ENCODE assay signal across 9 mouse cellular contexts in the genomic region with DNA sequence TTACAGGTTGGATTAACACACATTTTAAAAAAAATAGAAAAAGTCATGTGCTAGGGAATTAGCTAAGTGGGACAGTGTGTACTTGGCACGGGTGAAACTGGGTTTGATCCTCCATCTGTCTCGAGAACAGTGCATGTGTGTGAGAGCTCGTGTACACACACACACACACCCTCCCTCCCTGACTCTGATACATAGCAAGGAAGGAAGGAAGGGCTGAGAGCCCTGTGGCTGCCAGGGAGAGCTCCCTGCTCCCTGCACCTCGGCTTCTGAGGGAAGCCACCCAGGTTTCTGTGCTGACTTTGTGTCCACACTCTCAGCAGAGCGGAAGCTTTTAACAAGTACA.
DNase-seq lines count a peak whose midpoint lies in the region; ATAC-seq and TF ChIP-seq lines count a peak whose summit lies in the region.
"Had no signal": no experiment of that assay in that cellular context is flagged by ENCODE, and none has a peak within 500 bp of the region (broad histone marks: within the 10 kb centered on the region; RNA-seq: fewer than 3 reads in every experiment).

No protein-coding gene starts in this region.

- H3K9ac ChIP-seq in embryonic facial prominence, embryonic 12.5 days = no peak overlapping the region; the same call in 1 of the 2 replicates
- no peak overlapping the region for H3K9ac ChIP-seq in liver, embryonic 14.5 days (replicated peaks)
- peak overlapping the region; percentile 62; the same call in 1 of the 2 replicates for H3K9ac ChIP-seq in neural tube, embryonic 13.5 days

- no peaks in the 10 kb centered on the region for H3K36me3 ChIP-seq in embryonic facial prominence, embryonic 12.5 days
- H3K36me3 ChIP-seq in hindbrain, embryonic 10.5 days = no peaks in the 10 kb centered on the region
- H3K36me3 ChIP-seq in liver, embryonic 14.5 days (replicated peaks; ENCODE audit: control insufficient read depth, insufficient read depth, low read depth) = no peaks in the 10 kb centered on the region
- no peaks in the 10 kb centered on the region for H3K36me3 ChIP-seq in neural tube, embryonic 13.5 days

- no peak overlapping the region for H3K4me3 ChIP-seq in embryonic facial prominence, embryonic 12.5 days
- H3K4me3 ChIP-seq in hindbrain, embryonic 10.5 days = no peak overlapping the region
- no peak overlapping the region for H3K4me3 ChIP-seq in liver, embryonic 14.5 days (ENCODE audit: insufficient read depth in 1 of 2, low read depth in 2 of 2, low read length in 2 of 2)
- no peak overlapping the region for H3K4me3 ChIP-seq in neural tube, embryonic 13.5 days

- H3K9me3 ChIP-seq in embryonic facial prominence, embryonic 12.5 days = no peaks in the 10 kb centered on the region
- no peaks in the 10 kb centered on the region for H3K9me3 ChIP-seq in hindbrain, embryonic 10.5 days
- H3K9me3 ChIP-seq in liver, embryonic 14.5 days (ENCODE audit: control insufficient read depth, low read length) = no peaks in the 10 kb centered on the region
- no peaks in the 10 kb centered on the region for H3K9me3 ChIP-seq in neural tube, embryonic 13.5 days

- no peak for TF ChIP-seq CTCF in liver, embryonic 14.5 days (IDR thresholded peaks at IDR 0.05; ENCODE audit: low read depth)

- 10% methylated on average over 5 of the region's 5 CpGs for WGBS in embryonic facial prominence, embryonic 12.5 days
- WGBS in hindbrain, embryonic 10.5 days = 10% methylated on average over 5 of the region's 5 CpGs
- WGBS in liver, embryonic 14.5 days (ENCODE audit: insufficient replicate concordance) = 33% methylated on average over 5 of the region's 5 CpGs
- 17% methylated on average over 5 of the region's 5 CpGs for WGBS in neural tube, embryonic 13.5 days

- peak; percentile 58 for DNase-seq in right cerebral cortex, adult 18-20 months
- no peak for DNase-seq in right cerebral cortex, adult 2 months (ENCODE audit: low spot score in 2 of 2)
- DNase-seq in hindbrain, embryonic 10.5 days (ENCODE audit: low spot score) = peak; percentile 22
- DNase-seq in liver, embryonic 14.5 days (ENCODE audit: low read depth in 3 of 3, low spot score in 3 of 3) = no peak
- DNase-seq in ovary, postnatal 10 days (ENCODE audit: low spot score) = no peak

- H3K4me1 ChIP-seq in embryonic facial prominence, embryonic 12.5 days = peaks cover 24% of the 10 kb centered on the region
- H3K4me1 ChIP-seq in hindbrain, embryonic 10.5 days (replicated peaks) = peaks cover 54% of the 10 kb centered on the region
- peaks cover 0 to 14% of the 10 kb centered on the region in 2 experiments; a peak in 2 of 4 replicates for H3K4me1 ChIP-seq in liver, embryonic 14.5 days (replicated peaks; ENCODE audit: control insufficient read depth in 2 of 2, insufficient read depth in 2 of 2, low read length in 1 of 2)
- peaks cover 28% of the 10 kb centered on the region for H3K4me1 ChIP-seq in neural tube, embryonic 13.5 days (replicated peaks)

- ATAC-seq in embryonic facial prominence, embryonic 12.5 days (ENCODE audit: insufficient number of reproducible peaks, insufficient read depth, low FRiP score, low TSS enrichment) = peak; percentile 58; the same call in 1 of the 2 replicates
- ATAC-seq in liver, embryonic 14.5 days (ENCODE audit: insufficient read depth) = peak; percentile 21; the same call in 1 of the 2 replicates
- peak; percentile 41; the same call in 1 of the 2 replicates for ATAC-seq in neural tube, embryonic 13.5 days (ENCODE audit: low read depth)
- ATAC-seq in inflammation-experienced regulatory T-cells, adult 6 months = no peak

- no peak for TF ChIP-seq EP300 in liver, embryonic 14.5 days (IDR thresholded peaks at IDR 0.05; ENCODE audit: low read depth)

- no peaks in the 10 kb centered on the region for H3K27me3 ChIP-seq in embryonic facial prominence, embryonic 12.5 days
- no peaks in the 10 kb centered on the region for H3K27me3 ChIP-seq in hindbrain, embryonic 10.5 days (ENCODE audit: insufficient read depth, poor library complexity, severe bottlenecking)
- H3K27me3 ChIP-seq in liver, embryonic 14.5 days (ENCODE audit: control insufficient read depth, insufficient read depth, low read length) = no peaks in the 10 kb centered on the region
- H3K27me3 ChIP-seq in neural tube, embryonic 13.5 days = no peaks in the 10 kb centered on the region

- H3K4me2 ChIP-seq in embryonic facial prominence, embryonic 12.5 days (replicated peaks) = peak overlapping the region; percentile 46
- no peak overlapping the region; the same call in 1 of the 2 replicates for H3K4me2 ChIP-seq in liver, embryonic 14.5 days (ENCODE audit: low read depth)
- peak overlapping the region; percentile 51 for H3K4me2 ChIP-seq in neural tube, embryonic 13.5 days

- peak overlapping the region; percentile 77 for H3K27ac ChIP-seq in embryonic facial prominence, embryonic 12.5 days
- peak overlapping the region; percentile 72 for H3K27ac ChIP-seq in hindbrain, embryonic 10.5 days
- no peak overlapping the region for H3K27ac ChIP-seq in liver, embryonic 14.5 days
- H3K27ac ChIP-seq in neural tube, embryonic 13.5 days (replicated peaks) = peak overlapping the region; percentile 64
- H3K27ac ChIP-seq: macrophage had no signal

Comparison
In these comparisons a context has a peak if more than half of its experiments do, and no peak if none do; other contexts are left out.
1. DNase-seq: peak in right cerebral cortex, adult 18-20 months (single experiment) and hindbrain, embryonic 10.5 days (single experiment); none in right cerebral cortex, adult 2 months (0 of 2), liver, embryonic 14.5 days (0 of 3) and ovary, postnatal 10 days (single experiment).